Mouse (Mus musculus): ENCODE data around the gene Zfp811.

GRCm38 (mm10) chr17:32839083-32839802 lies 29.5 kb upstream of the Zfp811 start:
- TF ChIP-seq ZC3H11A (IDR thresholded peaks at IDR 0.05; ENCODE audit: low read depth, low read length) (no peak), CTCF (conservative IDR thresholded peaks at IDR 0.05 in 1 of 2, IDR thresholded peaks at IDR 0.05 in 1 of 2; ENCODE audit: low read depth in 2 of 2, low read length in 2 of 2) (no peak), BHLHE40 (IDR thresholded peaks at IDR 0.05; ENCODE audit: low read depth, low read length) (no peak), EP300 (IDR thresholded peaks at IDR 0.05; ENCODE audit: low read length) (no peak), ELF1 (IDR thresholded peaks at IDR 0.05; ENCODE audit: low read depth, low read length) (no peak), ZKSCAN1 (IDR thresholded peaks at IDR 0.05; ENCODE audit: borderline replicate concordance, low read depth, low read length) (no peak), MAFK (IDR thresholded peaks at IDR 0.05; ENCODE audit: insufficient replicate concordance, low read length) (no peak), MAX (IDR thresholded peaks at IDR 0.05; ENCODE audit: low read length) (no peak)

Data from CH12.LX (cell line).